Mouse (Mus musculus) heart, postnatal 0 days (tissue): ENCODE data around the gene Srd5a1. TPM values are rescaled to one million over a fixed set of nuclear protein-coding genes. Genes with fewer than 3 reads are reported as not detected.
A peak's percentile ranks its signal among the peaks of the same experiment; 100 is the strongest.

Source experiments
- ATAC-seq: fragments of 200-750 bp; cut with Nextera tagmentation; 2 replicates; pipeline ENCODE4 v1.8.0; 2017; ENCODE audit warnings: low read depth, moderate number of reproducible peaks, moderate library complexity; ENCODE audit not compliant: insufficient read depth
- DNase-seq: peaks from one replicate; pipeline ENCODE4 v3.0.0-alpha.2; 2016; ENCODE audit warnings: low spot score
- H3K27ac ChIP-seq: fragments of 300-500 bp; sonication (generic); 2 replicates; pipeline ENCODE4 v1.5.1; 2014; ENCODE audit warnings: low read depth, mild to moderate bottlenecking
- H3K27me3 ChIP-seq: fragments of 300-500 bp; sonication (generic); 2 replicates; pipeline ENCODE4 v1.6.1; 2014; ENCODE audit warnings: low read length, mixed read lengths; ENCODE audit not compliant: control insufficient read depth, insufficient read depth
- H3K36me3 ChIP-seq: fragments of 300-500 bp; sonication (generic); replicated peaks from 2 replicates; pipeline ENCODE4 v1.6.1; 2014; ENCODE audit warnings: low read length, mixed read lengths; ENCODE audit not compliant: control insufficient read depth, insufficient read depth
- H3K4me1 ChIP-seq: fragments of 300-500 bp; sonication (generic); 2 replicates; pipeline ENCODE4 v1.6.1; 2014; ENCODE audit warnings: antibody characterized with exemption; ENCODE audit not compliant: control insufficient read depth, insufficient read depth
- H3K4me2 ChIP-seq: fragments of 300-500 bp; sonication (generic); 2 replicates; pipeline ENCODE4 v1.6.1; 2014; ENCODE audit warnings: low read depth, mild to moderate bottlenecking, low read length, moderate library complexity
- H3K4me3 ChIP-seq: fragments of 300-500 bp; sonication (generic); 2 replicates; pipeline ENCODE4 v1.5.1; 2014; ENCODE audit warnings: low read depth, low read length
- H3K9ac ChIP-seq: fragments of 300-500 bp; sonication (generic); replicated peaks from 2 replicates; pipeline ENCODE4 v1.6.1; 2014; ENCODE audit warnings: low read depth, low read length, mixed read lengths
- H3K9me3 ChIP-seq: fragments of 300-500 bp; sonication (generic); replicated peaks from 2 replicates; pipeline ENCODE4 v1.6.1; 2016; ENCODE audit warnings: low read length; ENCODE audit not compliant: control insufficient read depth
- CTCF ChIP-seq: IDR thresholded peaks from 2 replicates; pipeline ENCODE4 v1.5.1; 2016; ENCODE audit warnings: antibody characterized with exemption, control low read depth, low read depth
- EP300 ChIP-seq: IDR thresholded peaks from 2 replicates; pipeline ENCODE4 v1.6.1; 2016; ENCODE audit warnings: antibody characterized with exemption, low read depth
- WGBS: fragments of 180-500 bp; shearing (Covaris S2); extraction: QIAGEN DNeasy Blood & Tissue Kit; methylation state at CpG from one replicate; pipeline ENCODE4 v1.1.7; 2014; 5-methylcytosine and 5-hydroxymethylcytosine counted together
- polyA plus RNA-seq: library from polyadenylated mRNA; unstranded; fragments of >200 nt; fragmentation: Nextera tagmentation; extraction: Ambion mirVana; gene quantifications from 2 replicates; pipeline ENCODE4 v1.2.1, GENCODE M21; 2015
- total RNA-seq: library from RNA; depleted of rRNA; stranded (reverse); fragments of >200 nt; gene quantifications from 2 replicates; pipeline ENCODE4 v1.2.3, GENCODE M21; 2014; ENCODE audit warnings: low replicate concordance

Gene Srd5a1
- total and polyA plus RNA-seq, 2 experiments from 2014 or later, result 3.3 to 3.5 TPM

DNA sequence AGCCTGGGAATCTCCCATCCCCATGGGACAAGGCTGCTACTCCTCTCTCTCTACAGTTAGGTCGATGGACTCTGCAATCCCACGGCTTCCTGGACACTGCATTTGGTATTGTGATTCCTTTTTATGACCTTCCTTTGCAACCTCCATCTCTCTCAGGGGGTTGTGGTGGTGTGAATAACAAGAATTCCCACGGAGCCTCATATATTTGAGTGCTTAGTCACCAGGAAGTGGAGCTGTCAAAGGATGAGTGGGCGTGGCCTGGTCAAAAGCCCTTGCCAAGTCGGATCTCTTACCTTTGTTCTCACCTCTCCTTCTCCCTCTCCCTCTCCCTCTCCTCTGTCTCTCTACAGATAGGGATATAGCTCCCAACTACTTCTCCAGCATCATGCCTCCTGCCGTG is 25.4 kb downstream of the Srd5a1 start:
- WGBS, result 34% methylated on average over 6 of the region's 6 CpGs
- TF ChIP-seq EP300 (no peak), CTCF (no peak)
- H3K4me3 ChIP-seq, result no peak overlapping the region
- no peaks in the 10 kb centered on the region for H3K9me3 ChIP-seq
- DNase-seq (no peak), ATAC-seq (peak; percentile 44; the same call in 1 of the 2 replicates)
- no peak overlapping the region for H3K27ac ChIP-seq
- H3K4me2 ChIP-seq, result no peak overlapping the region
- peaks cover 5% of the 10 kb centered on the region for H3K4me1 ChIP-seq
- no peaks in the 10 kb centered on the region for H3K36me3 ChIP-seq
- no peaks in the 10 kb centered on the region for H3K27me3 ChIP-seq
- H3K9ac ChIP-seq, result no peak overlapping the region

DNA sequence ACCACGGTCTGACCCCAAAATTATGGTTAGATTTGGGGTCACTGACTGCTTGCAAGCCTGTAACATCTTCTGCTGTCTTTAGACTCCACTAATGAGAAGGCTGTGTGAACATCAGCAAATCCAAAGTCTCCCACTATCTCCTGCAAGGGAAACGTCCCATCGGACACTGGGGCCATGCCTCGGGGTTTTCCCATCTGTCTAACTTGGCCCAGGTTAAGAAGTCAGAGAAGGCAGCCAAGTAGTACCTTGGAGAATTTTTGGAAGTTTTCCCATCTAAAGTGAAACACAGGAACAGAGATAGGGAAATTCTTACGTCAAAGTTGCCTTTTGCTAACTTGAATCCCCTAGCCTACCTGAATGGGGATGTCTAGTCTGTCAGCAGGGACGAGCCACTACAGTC is 27.7 kb downstream of the Srd5a1 start:
- ATAC-seq (no peak), DNase-seq (no peak)
- Histone ChIP-seq H3K9me3 (no peaks in the 10 kb centered on the region), H3K27ac (no peak overlapping the region), H3K4me1 (peaks cover 5% of the 10 kb centered on the region), H3K4me2 (no peak overlapping the region), H3K27me3 (no peaks in the 10 kb centered on the region), H3K4me3 (no peak overlapping the region), H3K36me3 (no peaks in the 10 kb centered on the region), H3K9ac (no peak overlapping the region)
- TF ChIP-seq CTCF (no peak), EP300 (no peak)
- WGBS, result 89% methylated on average over 6 of the region's 6 CpGs

DNA sequence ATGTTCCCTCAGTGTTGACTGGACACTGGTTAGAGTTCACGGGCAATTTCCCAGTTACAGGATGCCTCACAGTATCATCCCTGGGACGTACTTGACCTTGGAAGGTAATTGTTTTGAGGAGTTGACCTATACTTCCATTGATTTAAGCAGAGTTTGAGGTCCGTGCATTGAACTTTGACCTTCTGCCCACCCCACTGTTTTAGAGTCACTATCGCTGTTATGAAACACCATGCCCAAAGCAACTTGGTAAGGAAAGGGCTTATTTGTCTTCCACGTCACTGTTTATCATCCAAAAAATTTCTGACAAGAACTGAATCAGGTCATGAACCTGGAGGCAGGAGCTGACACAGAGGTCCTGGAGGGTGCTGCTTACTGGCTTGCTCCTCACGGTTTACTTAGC is 28.8 kb downstream of the Srd5a1 start:
- Histone ChIP-seq H3K9ac (no peak overlapping the region), H3K4me2 (no peak overlapping the region), H3K27ac (no peak overlapping the region), H3K27me3 (no peaks in the 10 kb centered on the region), H3K9me3 (no peaks in the 10 kb centered on the region), H3K4me1 (peaks cover 5% of the 10 kb centered on the region), H3K4me3 (no peak overlapping the region), H3K36me3 (no peaks in the 10 kb centered on the region)
- TF ChIP-seq CTCF (no peak), EP300 (no peak)
- 83% methylated on average over 6 of the region's 6 CpGs for WGBS
- no peak for DNase-seq
- no peak for ATAC-seq

GRCm38 (mm10) chr13:69577181-69577834 is 33.9 kb downstream of the Srd5a1 start:
- Histone ChIP-seq H3K27ac (no peak overlapping the region), H3K27me3 (no peaks in the 10 kb centered on the region), H3K4me1 (no peaks in the 10 kb centered on the region), H3K4me2 (no peak overlapping the region), H3K4me3 (no peak overlapping the region), H3K36me3 (no peaks in the 10 kb centered on the region), H3K9ac (no peak overlapping the region), H3K9me3 (no peaks in the 10 kb centered on the region)
- no peak for TF ChIP-seq EP300
- no peak for TF ChIP-seq CTCF
- 82% methylated on average over 16 of the region's 16 CpGs for WGBS
- no peak for ATAC-seq
- no peak for DNase-seq

DNA sequence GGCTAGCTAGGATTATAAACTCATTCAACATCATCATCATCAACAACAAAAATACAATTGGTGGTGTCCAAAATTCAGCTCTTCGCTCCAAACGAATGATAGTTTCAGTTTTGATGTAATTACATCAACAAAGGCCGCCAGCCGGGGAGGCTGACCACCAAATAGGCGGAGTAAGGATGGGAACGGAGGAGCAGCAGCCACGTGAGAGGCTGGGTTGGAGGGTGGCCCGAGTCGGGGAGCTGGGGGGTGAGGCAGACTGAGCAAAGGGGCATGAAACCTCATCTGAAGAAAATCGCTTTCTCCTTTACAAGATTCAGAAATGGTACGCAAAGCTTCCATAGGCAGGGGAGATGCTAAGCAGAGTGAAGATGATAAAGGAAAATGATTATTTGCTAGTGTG is 34.6 kb downstream of the Srd5a1 start:
- no peak for ATAC-seq
- Histone ChIP-seq H3K27ac (no peak overlapping the region), H3K9me3 (no peaks in the 10 kb centered on the region), H3K4me3 (no peak overlapping the region), H3K4me2 (no peak overlapping the region), H3K4me1 (no peaks in the 10 kb centered on the region), H3K27me3 (no peaks in the 10 kb centered on the region), H3K9ac (no peak overlapping the region), H3K36me3 (no peaks in the 10 kb centered on the region)
- 62% methylated on average over 11 of the region's 11 CpGs for WGBS
- no peak for DNase-seq
- TF ChIP-seq EP300 (no peak), CTCF (no peak)

- 77% methylated on average over 3 of the region's 3 CpGs for WGBS
- Histone ChIP-seq H3K27ac (no peak overlapping the region), H3K27me3 (no peaks in the 10 kb centered on the region), H3K9me3 (no peaks in the 10 kb centered on the region), H3K4me3 (no peak overlapping the region), H3K4me1 (no peaks in the 10 kb centered on the region), H3K4me2 (no peak overlapping the region), H3K36me3 (no peaks in the 10 kb centered on the region), H3K9ac (no peak overlapping the region)
- ATAC-seq (no peak), DNase-seq (no peak)
- no peak for TF ChIP-seq EP300
- TF ChIP-seq CTCF, result no peak
Measured at GRCm38 (mm10) chr13:69572594-69572993, 38.6 kb downstream of the Srd5a1 start.
